Mouse (Mus musculus): Measurements from ENCODE around the gene Cxxc4.

DNA sequence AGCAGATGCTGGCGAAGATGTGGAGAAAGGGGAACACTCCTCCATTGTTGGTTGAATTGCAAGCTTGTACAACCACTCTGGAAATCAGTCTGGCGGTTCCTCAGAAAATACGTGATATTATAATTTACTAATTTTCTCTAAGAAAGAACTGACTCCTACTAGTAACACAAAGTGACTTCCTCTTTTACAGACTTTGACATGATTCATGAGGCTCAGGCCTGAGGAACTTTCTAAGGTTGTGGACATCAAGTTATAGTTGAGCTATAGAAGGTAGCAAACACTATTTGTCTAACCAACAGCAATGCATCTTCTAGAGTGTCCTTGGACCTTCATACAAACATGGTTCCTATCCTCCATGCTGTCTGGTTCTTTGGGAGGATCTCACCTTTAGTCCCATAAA, 10.4 kb upstream of the Cxxc4 start:
- TF ChIP-seq CTCF (IDR thresholded peaks at IDR 0.05; ENCODE audit: control insufficient read depth, insufficient read depth, insufficient read length) (no peak), MYOG (IDR thresholded peaks at IDR 0.05; ENCODE audit: control insufficient read depth, extremely low read depth, insufficient read length) (no peak), MYOD1 (IDR thresholded peaks at IDR 0.05; ENCODE audit: control insufficient read depth, insufficient read length, low read depth) (no peak)
